Mouse (Mus musculus) bone marrow, adult 2 months (tissue): ENCODE measurements around the gene Prom1. TPM values are rescaled to one million over a fixed set of nuclear protein-coding genes. Genes with fewer than 3 reads are reported as not detected.
"Not testable (repeated sequence)": the region's sequence is repeated elsewhere in the genome, so short reads cannot be mapped to it uniquely, and the experiment has no call there.

Source experiments
- H3K27ac ChIP-seq: fragments of 200-500 bp; 2 replicates; pipeline ENCODE4 v1.5.1; 2012; ENCODE audit warnings: low read depth, mild to moderate bottlenecking, control low read depth, inconsistent platforms, low read length; ENCODE audit not compliant: control insufficient read depth, poor library complexity, insufficient read depth
- H3K4me1 ChIP-seq: fragments of 200-500 bp; 2 replicates; pipeline ENCODE4 v1.6.1; 2011; ENCODE audit warnings: low read length; ENCODE audit not compliant: control insufficient read depth, insufficient read depth
- H3K4me3 ChIP-seq: fragments of 200-500 bp; replicated peaks from 2 replicates; pipeline ENCODE3; 2011; ENCODE audit warnings: mild to moderate bottlenecking, low read depth, low read length, control low read depth; ENCODE audit not compliant: control insufficient read depth
- CTCF ChIP-seq: fragments of 200-500 bp; IDR thresholded peaks from 2 replicates; pipeline ENCODE4 v1.5.1; 2011; ENCODE audit warnings: low read length, control low read depth; ENCODE audit not compliant: control insufficient read depth, insufficient read depth
- POLR2A ChIP-seq: fragments of 200-500 bp; IDR thresholded peaks from 2 replicates; pipeline ENCODE4 v1.6.1; 2011; ENCODE audit warnings: low read depth, mild to moderate bottlenecking, control low read depth, low read length, borderline replicate concordance; ENCODE audit not compliant: control insufficient read depth
- WGBS: fragments of 180-500 bp; shearing (Covaris S2); methylation state at CpG from one replicate; pipeline ENCODE4 v1.1.7; 2018; 5-methylcytosine and 5-hydroxymethylcytosine counted together
- polyA plus RNA-seq: library from polyadenylated mRNA; stranded (reverse); fragments of >200 nt; gene quantifications from 2 replicates; pipeline ENCODE4 v1.2.4, GENCODE M21; 2011; ENCODE audit warnings: low replicate concordance; ENCODE audit not compliant: missing spikeins, insufficient read depth, insufficient read length

Gene Prom1
- polyA plus RNA-seq = 7.3 and 58.9 TPM in 2 replicates

GRCm38 (mm10) chr5:44101231-44102110, at the start of gene Prom1:
Gene Prom1 (minus strand): TSS chr5:44102032.
- Histone ChIP-seq H3K4me3 (peak within 1 kb of the TSS; percentile 77), H3K27ac (peak within 1 kb of the TSS; percentile 22; the same call in 1 of the 2 replicates), H3K4me1 (no peaks in the 10 kb centered on the region; the same call in 1 of the 2 replicates)
- TF ChIP-seq CTCF (no peak), POLR2A (no peak)
- 7% methylated on average over 44 of the region's 44 CpGs for WGBS

- Histone ChIP-seq H3K27ac (no peak overlapping the region), H3K4me1 (peaks cover 2% of the 10 kb centered on the region), H3K4me3 (no peak overlapping the region)
- TF ChIP-seq CTCF = no peak
- no peak for TF ChIP-seq POLR2A
- WGBS = 82% methylated on average over 3 of the region's 3 CpGs
Observed at GRCm38 (mm10) chr5:44147732-44148131, 45.9 kb upstream of the Prom1 start.

- TF ChIP-seq POLR2A (no peak), CTCF (no peak)
- WGBS = 44% methylated on average over 6 of the region's 6 CpGs
Observed at GRCm38 (mm10) chr5:44146437-44147332, 44.9 kb upstream of the Prom1 start.

GRCm38 (mm10) chr5:44143467-44144235, 41.8 kb upstream of the Prom1 start:
- TF ChIP-seq POLR2A (no peak), CTCF (no peak)
- no peak overlapping the region for H3K4me3 ChIP-seq
- 70% methylated on average over 8 of the region's 8 CpGs for WGBS
- H3K27ac ChIP-seq = no peak overlapping the region
- H3K4me1 ChIP-seq = peaks cover 2% of the 10 kb centered on the region

More at GRCm38 (mm10) chr5:44146437-44147332, 44.9 kb upstream of the Prom1 start:
- Histone ChIP-seq H3K27ac (no peak overlapping the region), H3K4me1 (peaks cover 2% of the 10 kb centered on the region), H3K4me3 (no peak overlapping the region)

- Histone ChIP-seq H3K4me3 (no peak overlapping the region), H3K4me1 (no peaks in the 10 kb centered on the region), H3K27ac (no peak overlapping the region)
- WGBS = 16% methylated on average over 4 of the region's 4 CpGs
- TF ChIP-seq POLR2A (no peak), CTCF (no peak)
Observed at GRCm38 (mm10) chr5:44127487-44127886, 25.7 kb upstream of the Prom1 start.

GRCm38 (mm10) chr5:44126574-44126973, 24.7 kb upstream of the Prom1 start:
- 91% methylated on average over 8 of the region's 8 CpGs for WGBS

GRCm38 (mm10) chr5:44121390-44121789, 19.6 kb upstream of the Prom1 start:
- H3K4me1 ChIP-seq = no peaks in the 10 kb centered on the region
- no peak overlapping the region for H3K4me3 ChIP-seq
- TF ChIP-seq CTCF (no peak), POLR2A (no peak)
- no peak overlapping the region for H3K27ac ChIP-seq
- 75% methylated on average over 2 of the region's 2 CpGs for WGBS

More at GRCm38 (mm10) chr5:44126574-44126973, 24.7 kb upstream of the Prom1 start:
- not testable (repeated sequence) for H3K4me1 ChIP-seq, H3K27ac ChIP-seq, H3K4me3 ChIP-seq

- TF ChIP-seq CTCF = no peak
- TF ChIP-seq POLR2A = no peak
- Histone ChIP-seq H3K27ac (no peak overlapping the region), H3K4me1 (no peaks in the 10 kb centered on the region), H3K4me3 (no peak overlapping the region)
- WGBS = 79% methylated on average over 2 of the region's 2 CpGs
Observed at GRCm38 (mm10) chr5:44113138-44113537, 11.3 kb upstream of the Prom1 start.
